Mouse (Mus musculus): ENCODE data around the gene Gm29609. TPM values are rescaled to one million over a fixed set of nuclear protein-coding genes. Genes with fewer than 3 reads are reported as not detected.
"Not testable (repeated sequence)": the region's sequence is repeated elsewhere in the genome, so short reads cannot be mapped to it uniquely, and the experiment has no call there.

Gene Gm29609
- polyA plus RNA-seq, 1 experiment from 2014 or later = 1.8 TPM

GRCm38 (mm10) chr5:31219070-31219469 lies 39.4 kb upstream of the Gm29609 start:
- 0 out of 2 replicates have a peak, but pooled peaks cover 4% of the 10 kb centered on the region for H3K4me1 ChIP-seq (ENCODE audit: control insufficient read depth, insufficient read depth, low read length)
- no peaks in the 10 kb centered on the region for H3K9me3 ChIP-seq (ENCODE audit: control insufficient read depth, low read depth, low read length)
- WGBS = 2% methylated on average over 2 of the region's 2 CpGs
- no peaks in the 10 kb centered on the region for H3K36me3 ChIP-seq (ENCODE audit: control insufficient read depth, insufficient read depth, low read length)
- no peak for ATAC-seq (ENCODE audit: insufficient number of reproducible peaks, insufficient read depth, low FRiP score, low read depth)
- no peaks in the 10 kb centered on the region for H3K27me3 ChIP-seq (ENCODE audit: control insufficient read depth, insufficient read depth, low read length)
- no peak overlapping the region for H3K27ac ChIP-seq (ENCODE audit: low read length)
- peak overlapping the region; percentile 100 for H3K4me3 ChIP-seq (ENCODE audit: low read depth, low read length)
- no peak overlapping the region for H3K9ac ChIP-seq (replicated peaks; ENCODE audit: low read depth, low read length)
- peak overlapping the region; percentile 84 for H3K4me2 ChIP-seq (replicated peaks; ENCODE audit: low read depth, low read length)

- 56% methylated on average over 7 of the region's 7 CpGs for WGBS
- H3K27me3 ChIP-seq (ENCODE audit: control insufficient read depth, insufficient read depth, low read length) = no peaks in the 10 kb centered on the region
- no peak for ATAC-seq (ENCODE audit: insufficient number of reproducible peaks, insufficient read depth, low FRiP score, low read depth)
- no peak overlapping the region for H3K27ac ChIP-seq (ENCODE audit: low read length)
- no peak overlapping the region for H3K4me2 ChIP-seq (replicated peaks; ENCODE audit: low read depth, low read length)
- H3K4me1 ChIP-seq (ENCODE audit: control insufficient read depth, insufficient read depth, low read length) = 0 out of 2 replicates have a peak, but pooled peaks cover 4% of the 10 kb centered on the region
- no peaks in the 10 kb centered on the region for H3K9me3 ChIP-seq (ENCODE audit: control insufficient read depth, low read depth, low read length)
- no peak overlapping the region for H3K9ac ChIP-seq (replicated peaks; ENCODE audit: low read depth, low read length)
- H3K4me3 ChIP-seq (ENCODE audit: low read depth, low read length) = no peak overlapping the region
- H3K36me3 ChIP-seq (ENCODE audit: control insufficient read depth, insufficient read depth, low read length) = no peaks in the 10 kb centered on the region
These were observed 38.6 kb upstream of the Gm29609 start for GRCm38 (mm10) chr5:31218294-31218693.

GRCm38 (mm10) chr5:31216554-31216953 lies 36.8 kb upstream of the Gm29609 start:
- not testable (repeated sequence) for ATAC-seq (ENCODE audit: insufficient number of reproducible peaks, insufficient read depth, low FRiP score, low read depth); H3K9me3 ChIP-seq (ENCODE audit: control insufficient read depth, low read depth, low read length); H3K4me1 ChIP-seq (ENCODE audit: control insufficient read depth, insufficient read depth, low read length); H3K4me3 ChIP-seq (ENCODE audit: low read depth, low read length); H3K9ac ChIP-seq (replicated peaks; ENCODE audit: low read depth, low read length); H3K36me3 ChIP-seq (ENCODE audit: control insufficient read depth, insufficient read depth, low read length); H3K27me3 ChIP-seq (ENCODE audit: control insufficient read depth, insufficient read depth, low read length); H3K4me2 ChIP-seq (replicated peaks; ENCODE audit: low read depth, low read length); H3K27ac ChIP-seq (ENCODE audit: low read length)
- WGBS = 91% methylated on average over 6 of the region's 6 CpGs

GRCm38 (mm10) chr5:31204421-31204820 lies 24.7 kb upstream of the Gm29609 start:
- no peak overlapping the region for H3K9ac ChIP-seq (replicated peaks; ENCODE audit: low read depth, low read length)
- WGBS = 92% methylated on average over 6 of the region's 6 CpGs
- no peak overlapping the region for H3K4me3 ChIP-seq (ENCODE audit: low read depth, low read length)
- peaks cover 44% of the 10 kb centered on the region for H3K36me3 ChIP-seq (ENCODE audit: control insufficient read depth, insufficient read depth, low read length)
- H3K27ac ChIP-seq (ENCODE audit: low read length) = no peak overlapping the region
- no peaks in the 10 kb centered on the region for H3K27me3 ChIP-seq (ENCODE audit: control insufficient read depth, insufficient read depth, low read length)
- H3K4me2 ChIP-seq (replicated peaks; ENCODE audit: low read depth, low read length) = no peak overlapping the region
- no peak for ATAC-seq (ENCODE audit: insufficient number of reproducible peaks, insufficient read depth, low FRiP score, low read depth)
- H3K4me1 ChIP-seq (ENCODE audit: control insufficient read depth, insufficient read depth, low read length) = peaks cover 12% of the 10 kb centered on the region; the same call in 1 of the 2 replicates
- peaks cover 5% of the 10 kb centered on the region for H3K9me3 ChIP-seq (ENCODE audit: control insufficient read depth, low read depth, low read length)

GRCm38 (mm10) chr5:31203866-31204265 lies 24.2 kb upstream of the Gm29609 start:
- Histone ChIP-seq H3K4me1 (ENCODE audit: control insufficient read depth, insufficient read depth, low read length) (peaks cover 12% of the 10 kb centered on the region; the same call in 1 of the 2 replicates), H3K4me3 (ENCODE audit: low read depth, low read length) (no peak overlapping the region), H3K27me3 (ENCODE audit: control insufficient read depth, insufficient read depth, low read length) (no peaks in the 10 kb centered on the region), H3K36me3 (ENCODE audit: control insufficient read depth, insufficient read depth, low read length) (peaks cover 49% of the 10 kb centered on the region), H3K9me3 (ENCODE audit: control insufficient read depth, low read depth, low read length) (peaks cover 5% of the 10 kb centered on the region), H3K4me2 (replicated peaks; ENCODE audit: low read depth, low read length) (no peak overlapping the region), H3K9ac (replicated peaks; ENCODE audit: low read depth, low read length) (no peak overlapping the region), H3K27ac (ENCODE audit: low read length) (no peak overlapping the region)
- 91% methylated on average over 2 of the region's 2 CpGs for WGBS
- no peak for ATAC-seq (ENCODE audit: insufficient number of reproducible peaks, insufficient read depth, low FRiP score, low read depth)

- H3K4me1 ChIP-seq (ENCODE audit: control insufficient read depth, insufficient read depth, low read length) = peaks cover 12% of the 10 kb centered on the region; the same call in 1 of the 2 replicates
- WGBS = 89% methylated on average over 7 of the region's 7 CpGs
- H3K27me3 ChIP-seq (ENCODE audit: control insufficient read depth, insufficient read depth, low read length) = no peaks in the 10 kb centered on the region
- H3K4me2 ChIP-seq (replicated peaks; ENCODE audit: low read depth, low read length) = peak overlapping the region; percentile 59
- peak overlapping the region; percentile 84 for H3K27ac ChIP-seq (ENCODE audit: low read length)
- 0 out of 2 replicates have a peak overlapping the region, but pooled peaks have one; percentile 6 for H3K9ac ChIP-seq (replicated peaks; ENCODE audit: low read depth, low read length)
- H3K4me3 ChIP-seq (ENCODE audit: low read depth, low read length) = peak overlapping the region; percentile 94
- H3K9me3 ChIP-seq (ENCODE audit: control insufficient read depth, low read depth, low read length) = peaks cover 5% of the 10 kb centered on the region
- no peak for ATAC-seq (ENCODE audit: insufficient number of reproducible peaks, insufficient read depth, low FRiP score, low read depth)
- H3K36me3 ChIP-seq (ENCODE audit: control insufficient read depth, insufficient read depth, low read length) = peaks cover 59% of the 10 kb centered on the region
These were observed 23.2 kb upstream of the Gm29609 start for GRCm38 (mm10) chr5:31202933-31203332.

GRCm38 (mm10) chr5:31201742-31202590 lies 22.3 kb upstream of the Gm29609 start, which contains the start of gene Zfp513:
Gene Zfp513, minus strand, starts transcription at chr5:31202303.
- H3K4me2 ChIP-seq (replicated peaks; ENCODE audit: low read depth, low read length) = peak within 1 kb of the TSS; percentile 72
- WGBS = 1% methylated on average over 53 of the region's 53 CpGs
- no peaks in the 10 kb centered on the region for H3K27me3 ChIP-seq (ENCODE audit: control insufficient read depth, insufficient read depth, low read length)
- peak within 1 kb of the TSS; percentile 84 for H3K9ac ChIP-seq (replicated peaks; ENCODE audit: low read depth, low read length)
- peaks cover 5% of the 10 kb centered on the region for H3K9me3 ChIP-seq (ENCODE audit: control insufficient read depth, low read depth, low read length)
- H3K36me3 ChIP-seq (ENCODE audit: control insufficient read depth, insufficient read depth, low read length) = peaks cover 61% of the 10 kb centered on the region
- peak; percentile 97 for ATAC-seq (ENCODE audit: insufficient number of reproducible peaks, insufficient read depth, low FRiP score, low read depth)
- H3K4me3 ChIP-seq (ENCODE audit: low read depth, low read length) = peak within 1 kb of the TSS; percentile 94
- H3K27ac ChIP-seq (ENCODE audit: low read length) = peak within 1 kb of the TSS; percentile 84
- peaks cover 12% of the 10 kb centered on the region; the same call in 1 of the 2 replicates for H3K4me1 ChIP-seq (ENCODE audit: control insufficient read depth, insufficient read depth, low read length)

GRCm38 (mm10) chr5:31201042-31201741 lies 21.5 kb upstream of the Gm29609 start:
- Histone ChIP-seq H3K9me3 (ENCODE audit: control insufficient read depth, low read depth, low read length) (peaks cover 5% of the 10 kb centered on the region), H3K27me3 (ENCODE audit: control insufficient read depth, insufficient read depth, low read length) (no peaks in the 10 kb centered on the region), H3K4me1 (ENCODE audit: control insufficient read depth, insufficient read depth, low read length) (peaks cover 12% of the 10 kb centered on the region; the same call in 1 of the 2 replicates), H3K4me2 (replicated peaks; ENCODE audit: low read depth, low read length) (peak overlapping the region; percentile 72), H3K27ac (ENCODE audit: low read length) (peak overlapping the region; percentile 61), H3K36me3 (ENCODE audit: control insufficient read depth, insufficient read depth, low read length) (peaks cover 64% of the 10 kb centered on the region), H3K9ac (replicated peaks; ENCODE audit: low read depth, low read length) (peak overlapping the region; percentile 84), H3K4me3 (ENCODE audit: low read depth, low read length) (peak overlapping the region; percentile 94)
- no peak for ATAC-seq (ENCODE audit: insufficient number of reproducible peaks, insufficient read depth, low FRiP score, low read depth)
- WGBS = 15% methylated on average over 13 of the region's 13 CpGs

Data from stomach, embryonic 14.5 days (tissue).